Mouse (Mus musculus) bone marrow, adult 2 months (tissue): ENCODE results near the gene Fras1.

ENCODE experiments used
- CTCF ChIP-seq: fragments of 200-500 bp; IDR thresholded peaks from 2 replicates; pipeline ENCODE4 v1.5.1; 2011; ENCODE audit warnings: low read length, control low read depth; ENCODE audit not compliant: control insufficient read depth, insufficient read depth
- POLR2A ChIP-seq: fragments of 200-500 bp; IDR thresholded peaks from 2 replicates; pipeline ENCODE4 v1.6.1; 2011; ENCODE audit warnings: low read depth, mild to moderate bottlenecking, control low read depth, low read length, borderline replicate concordance; ENCODE audit not compliant: control insufficient read depth

DNA sequence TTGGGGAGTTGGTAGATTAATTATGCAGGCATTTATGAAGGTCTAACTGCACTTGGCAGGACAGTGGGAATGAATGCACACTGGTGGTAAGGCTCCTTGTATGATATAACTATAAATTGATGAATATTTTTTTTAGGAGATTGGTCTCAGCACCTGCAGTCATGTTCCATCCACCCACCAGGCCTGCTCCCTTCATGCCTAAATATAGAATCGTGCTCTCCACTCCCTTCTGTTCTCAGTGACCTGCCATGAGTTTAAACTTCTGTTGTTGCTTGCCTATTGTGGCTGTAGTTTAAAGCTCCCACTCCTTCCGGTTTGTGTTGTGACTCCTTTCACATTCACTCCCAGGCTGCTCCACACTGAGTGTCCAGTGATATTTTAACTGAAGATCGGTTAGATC, 80.7 kb downstream of the Fras1 start:
- TF ChIP-seq POLR2A (no peak), CTCF (no peak)
